Mouse (Mus musculus) cortical plate, adult 2 months (tissue): ENCODE measurements at regions not wholly inside any gene's neighbourhood (a gene's known extent, or its start where the extent isn't known, plus 50 kb on each side); places are given as distances from the start of the nearest gene placed in this dataset.

ENCODE experiments used
- CTCF ChIP-seq: fragments of 200-500 bp; IDR thresholded peaks from 2 replicates; pipeline ENCODE4 v1.5.1; 2011; ENCODE audit warnings: mild to moderate bottlenecking, control low read depth, low read length; ENCODE audit not compliant: insufficient read depth; ENCODE audit errors: extremely low read depth
- POLR2A ChIP-seq: fragments of 200-500 bp; IDR thresholded peaks from 2 replicates; pipeline ENCODE4 v1.6.1; 2011; ENCODE audit warnings: mild to moderate bottlenecking, low read length, control low read depth; ENCODE audit not compliant: insufficient read depth; ENCODE audit errors: extremely low read depth

GRCm38 (mm10) chr12:97915026-97915425 lies 344.2 kb downstream of the Galc start:
- TF ChIP-seq CTCF, result no peak
- no peak for TF ChIP-seq POLR2A
